Mouse (Mus musculus): Measurements from ENCODE around the gene Gkap1.

DNA sequence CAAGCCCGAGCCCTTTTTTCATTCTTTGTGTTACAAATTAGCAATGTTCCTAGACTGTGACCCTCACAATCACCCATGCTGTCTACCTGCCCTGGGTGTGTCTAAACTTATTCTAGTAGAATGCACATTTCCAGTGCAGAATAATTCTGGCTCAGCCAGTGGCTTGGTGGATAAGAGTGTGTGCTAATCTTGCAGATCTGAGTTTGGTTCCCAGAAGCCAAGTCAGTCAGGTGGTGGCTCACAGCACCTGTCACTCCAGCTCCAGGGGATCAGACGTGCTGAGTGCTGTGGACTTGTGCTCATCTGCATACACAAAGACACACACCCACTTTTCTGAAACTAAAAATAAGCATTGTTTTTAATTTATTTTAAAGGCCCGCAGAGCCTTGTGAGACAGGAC lies 38.3 kb upstream of the Gkap1 start:
- TF ChIP-seq POLR2A (IDR thresholded peaks at IDR 0.05; ENCODE audit: extremely low read depth, insufficient read depth, low read length) (no peak), CTCF (IDR thresholded peaks at IDR 0.05; ENCODE audit: extremely low read depth, insufficient read depth, low read length) (no peak)

Data from cortical plate, adult 2 months (tissue).